Mouse (Mus musculus) liver, embryonic 14.5 days (tissue): ENCODE results near the gene Zfp263. TPM values are rescaled to one million over a fixed set of nuclear protein-coding genes. Genes with fewer than 3 reads are reported as not detected.

Experiments used
- ATAC-seq: fragments of 200-750 bp; cut with Nextera tagmentation; 2 replicates; pipeline ENCODE4 v1.8.0; 2017; ENCODE audit warnings: moderate number of reproducible peaks, mild to moderate bottlenecking, moderate library complexity; ENCODE audit not compliant: insufficient read depth
- DNase-seq, 3 experiments: peaks; one replicate each; pipeline ENCODE4 v3.0.0-alpha.2; 2012 to 2013; ENCODE audit warnings: low read depth in 3 of 3, low spot score in 3 of 3
- H3K27ac ChIP-seq: fragments of 300-500 bp; sonication (generic); 2 replicates; pipeline ENCODE4 v1.5.1; 2014; ENCODE audit warnings: moderate library complexity, mild to moderate bottlenecking, control low read depth, inconsistent platforms
- H3K27me3 ChIP-seq: fragments of 300-500 bp; sonication (generic); 2 replicates; pipeline ENCODE4 v1.6.1; 2014; ENCODE audit warnings: mild to moderate bottlenecking, low read length, moderate library complexity; ENCODE audit not compliant: control insufficient read depth, insufficient read depth
- H3K36me3 ChIP-seq: fragments of 300-500 bp; sonication (generic); replicated peaks from 2 replicates; pipeline ENCODE4 v1.6.1; 2014; ENCODE audit warnings: low read depth; ENCODE audit not compliant: control insufficient read depth, insufficient read depth
- H3K4me1 ChIP-seq, 2 experiments: fragments of 200-500 bp in 1 of 2; fragments of 300-500 bp in 1 of 2; sonication (generic) in 1 of 2; replicated peaks; 2 replicates each; pipeline ENCODE4 v1.6.1; 2012 to 2014; ENCODE audit warnings: antibody characterized with exemption in 1 of 2, inconsistent platforms in 1 of 2, low read length in 1 of 2; ENCODE audit not compliant: control insufficient read depth in 2 of 2, insufficient read depth in 2 of 2
- H3K4me2 ChIP-seq: fragments of 300-500 bp; sonication (generic); 2 replicates; pipeline ENCODE4 v1.6.1; 2014; ENCODE audit warnings: low read depth, mild to moderate bottlenecking, control low read depth, moderate library complexity
- H3K4me3 ChIP-seq, 2 experiments: fragments of 200-500 bp in 1 of 2; fragments of 300-500 bp in 1 of 2; sonication (generic) in 1 of 2; 2 replicates each; pipeline ENCODE4 v1.5.1; 2012 to 2014; ENCODE audit warnings: low read depth in 2 of 2, low read length in 2 of 2, mild to moderate bottlenecking in 2 of 2, control low read depth in 1 of 2, inconsistent platforms in 1 of 2, moderate library complexity in 1 of 2; ENCODE audit not compliant: insufficient read depth in 1 of 2
- H3K9ac ChIP-seq: fragments of 300-500 bp; sonication (generic); replicated peaks from 2 replicates; pipeline ENCODE4 v1.6.1; 2014; ENCODE audit warnings: mild to moderate bottlenecking, control low read depth, moderate library complexity
- H3K9me3 ChIP-seq: fragments of 300-500 bp; sonication (generic); 2 replicates; pipeline ENCODE4 v1.6.1; 2016; ENCODE audit warnings: low read length, mixed read lengths; ENCODE audit not compliant: control insufficient read depth
- CTCF ChIP-seq: IDR thresholded peaks from 2 replicates; pipeline ENCODE4 v1.5.1; 2016; ENCODE audit warnings: antibody characterized with exemption, low read depth, control low read depth
- EP300 ChIP-seq: IDR thresholded peaks from 2 replicates; pipeline ENCODE4 v1.6.1; 2016; ENCODE audit warnings: antibody characterized with exemption, low read depth
- WGBS: fragments of 180-500 bp; shearing (Covaris S2); extraction: QIAGEN DNeasy Blood & Tissue Kit; methylation state at CpG from one replicate; pipeline ENCODE4 v1.1.7; 2014; ENCODE audit not compliant: insufficient replicate concordance; 5-methylcytosine and 5-hydroxymethylcytosine counted together
- polyA plus RNA-seq, 2 experiments: library from polyadenylated mRNA; depleted of rRNA in 1 of 2; stranded (reverse) in 1 of 2; unstranded in 1 of 2; fragments of >200 nt; fragmentation: Nextera tagmentation in 1 of 2; extraction: Ambion mirVana in 1 of 2; gene quantifications; 2 replicates each; pipeline versions ENCODE4 v1.2.1 to v1.2.3; 2012 to 2014

Gene Zfp263
- polyA plus RNA-seq, 2 experiments, result 4.5 to 4.8 TPM

GRCm38 (mm10) chr16:3742466-3742865 lies 1.4 kb upstream of the Zfp263 start:
- ATAC-seq (no peak), DNase-seq (no peak)
- Histone ChIP-seq H3K27ac (no peak overlapping the region), H3K4me1 (peaks cover 13 to 18% of the 10 kb centered on the region in 2 experiments), H3K9me3 (no peaks in the 10 kb centered on the region), H3K4me2 (peak overlapping the region; percentile 76; the same call in 1 of the 2 replicates), H3K27me3 (no peaks in the 10 kb centered on the region), H3K9ac (no peak overlapping the region), H3K36me3 (peaks cover 4% of the 10 kb centered on the region; the same call in 1 of the 2 replicates), H3K4me3 (no peak overlapping the region; a peak in 1 of 4 replicates)
- TF ChIP-seq EP300 (no peak), CTCF (no peak)
- WGBS, result 85% methylated on average over 6 of the region's 6 CpGs

- Histone ChIP-seq H3K27ac (peak overlapping the region; percentile 72), H3K4me2 (peak overlapping the region; percentile 76), H3K36me3 (peaks cover 18% of the 10 kb centered on the region), H3K9me3 (peaks cover 2% of the 10 kb centered on the region), H3K4me1 (peaks cover 13 to 18% of the 10 kb centered on the region in 2 experiments), H3K27me3 (no peaks in the 10 kb centered on the region), H3K4me3 (peak overlapping the region; percentile 86 to 89), H3K9ac (peak overlapping the region; percentile 75)
- no peak for TF ChIP-seq EP300
- no peak; the same call in 1 of the 2 replicates for TF ChIP-seq CTCF
- no peak for DNase-seq
- WGBS, result under 1% methylated on average over 32 of the region's 32 CpGs
- ATAC-seq, result peak; percentile 55
Measured at GRCm38 (mm10) chr16:3744186-3744700, 350 bp downstream of the Zfp263 start.

GRCm38 (mm10) chr16:3745656-3746055 lies 1.8 kb downstream of the Zfp263 start:
- Histone ChIP-seq H3K4me2 (peak overlapping the region; percentile 76), H3K36me3 (peaks cover 30% of the 10 kb centered on the region), H3K4me3 (peak overlapping the region; percentile 86 to 89), H3K9me3 (peaks cover 2% of the 10 kb centered on the region), H3K9ac (peak overlapping the region; percentile 75), H3K27me3 (no peaks in the 10 kb centered on the region), H3K27ac (no peak overlapping the region), H3K4me1 (peaks cover 13 to 18% of the 10 kb centered on the region in 2 experiments)
- ATAC-seq (no peak), DNase-seq (no peak)
- WGBS, result 59% methylated on average over 4 of the region's 4 CpGs
- TF ChIP-seq CTCF (no peak), EP300 (no peak)

- Histone ChIP-seq H3K4me1 (peaks cover 9 to 12% of the 10 kb centered on the region in 2 experiments; a peak in 3 of 4 replicates), H3K4me3 (no peak overlapping the region), H3K36me3 (peaks cover 42% of the 10 kb centered on the region), H3K9ac (no peak overlapping the region), H3K9me3 (peaks cover 2% of the 10 kb centered on the region), H3K27ac (no peak overlapping the region), H3K27me3 (no peaks in the 10 kb centered on the region), H3K4me2 (no peak overlapping the region)
- DNase-seq (no peak), ATAC-seq (no peak)
- WGBS, result 94% methylated on average over 3 of the region's 3 CpGs
- no peak for TF ChIP-seq CTCF
- no peak for TF ChIP-seq EP300
Measured at GRCm38 (mm10) chr16:3748976-3749375, 5.1 kb downstream of the Zfp263 start.

GRCm38 (mm10) chr16:3771603-3772002 lies 27.7 kb downstream of the Zfp263 start:
- H3K9ac ChIP-seq, result no peak overlapping the region
- WGBS, result 87% methylated on average over 4 of the region's 4 CpGs
- ATAC-seq (no peak), DNase-seq (no peak)
- TF ChIP-seq EP300 (no peak), CTCF (no peak)
- H3K27ac ChIP-seq, result no peak overlapping the region
- H3K9me3 ChIP-seq, result no peaks in the 10 kb centered on the region
- H3K27me3 ChIP-seq, result no peaks in the 10 kb centered on the region
- H3K4me2 ChIP-seq, result no peak overlapping the region
- no peaks in the 10 kb centered on the region for H3K36me3 ChIP-seq
- H3K4me3 ChIP-seq, result no peak overlapping the region
- H3K4me1 ChIP-seq, result no peaks in the 10 kb centered on the region; a peak in 1 of 4 replicates
